Mouse (Mus musculus) olfactory bulb, adult 2 months (tissue): ENCODE data around the gene Rhot2. TPM values are rescaled to one million over a fixed set of nuclear protein-coding genes. Genes with fewer than 3 reads are reported as not detected.

Experiments
- H3K27ac ChIP-seq: fragments of 200-500 bp; 2 replicates; pipeline ENCODE4 v1.5.1; 2012; ENCODE audit warnings: low read depth, low read length; ENCODE audit not compliant: insufficient read depth
- H3K4me1 ChIP-seq: fragments of 200-500 bp; 2 replicates; pipeline ENCODE4 v1.6.1; 2012; ENCODE audit warnings: low read length; ENCODE audit not compliant: control insufficient read depth, insufficient read depth
- H3K4me3 ChIP-seq: fragments of 200-500 bp; 2 replicates; pipeline ENCODE4 v1.5.1; 2012; ENCODE audit warnings: mild to moderate bottlenecking, low read depth, low read length, moderate library complexity; ENCODE audit not compliant: insufficient read depth
- CTCF ChIP-seq: fragments of 200-500 bp; IDR thresholded peaks from 2 replicates; pipeline ENCODE4 v1.5.1; 2012; ENCODE audit warnings: low read depth, mild to moderate bottlenecking, low read length, moderate library complexity; ENCODE audit not compliant: insufficient read depth
- POLR2A ChIP-seq: fragments of 200-500 bp; IDR thresholded peaks from 2 replicates; pipeline ENCODE4 v1.6.1; 2012; ENCODE audit warnings: mild to moderate bottlenecking, low read depth, low read length, moderate library complexity; ENCODE audit not compliant: insufficient read depth
- WGBS: fragments of 180-500 bp; shearing (Covaris S2); methylation state at CpG from one replicate; pipeline ENCODE4 v1.1.7; 2018; 5-methylcytosine and 5-hydroxymethylcytosine counted together
- polyA plus RNA-seq: library from polyadenylated mRNA; stranded (reverse); fragments of >200 nt; gene quantifications from 2 replicates; pipeline ENCODE4 v1.2.4, GENCODE M21; 2012; ENCODE audit warnings: low replicate concordance; ENCODE audit not compliant: missing spikeins, insufficient read depth, insufficient read length

The Rhot2 gene
- polyA plus RNA-seq, 1 experiment: not detected

GRCm38 (mm10) chr17:25801029-25801428 is 43.6 kb downstream of the Rhot2 start:
- H3K27ac ChIP-seq: no peak overlapping the region
- TF ChIP-seq POLR2A (no peak), CTCF (no peak)
- 6% methylated on average over 6 of the region's 6 CpGs for WGBS
- peaks cover 22% of the 10 kb centered on the region for H3K4me1 ChIP-seq
- no peak overlapping the region for H3K4me3 ChIP-seq

GRCm38 (mm10) chr17:25796951-25797369 is 47.7 kb downstream of the Rhot2 start, which contains the start of gene Metrn:
Metrn (minus strand) TSS chr17:25797136.
- TF ChIP-seq CTCF: no peak
- no peak for TF ChIP-seq POLR2A
- H3K4me1 ChIP-seq: peaks cover 31% of the 10 kb centered on the region
- peak within 1 kb of the TSS; percentile 73 for H3K27ac ChIP-seq
- WGBS: under 1% methylated on average over 35 of the region's 35 CpGs
- peak within 1 kb of the TSS; percentile 54 for H3K4me3 ChIP-seq

DNA sequence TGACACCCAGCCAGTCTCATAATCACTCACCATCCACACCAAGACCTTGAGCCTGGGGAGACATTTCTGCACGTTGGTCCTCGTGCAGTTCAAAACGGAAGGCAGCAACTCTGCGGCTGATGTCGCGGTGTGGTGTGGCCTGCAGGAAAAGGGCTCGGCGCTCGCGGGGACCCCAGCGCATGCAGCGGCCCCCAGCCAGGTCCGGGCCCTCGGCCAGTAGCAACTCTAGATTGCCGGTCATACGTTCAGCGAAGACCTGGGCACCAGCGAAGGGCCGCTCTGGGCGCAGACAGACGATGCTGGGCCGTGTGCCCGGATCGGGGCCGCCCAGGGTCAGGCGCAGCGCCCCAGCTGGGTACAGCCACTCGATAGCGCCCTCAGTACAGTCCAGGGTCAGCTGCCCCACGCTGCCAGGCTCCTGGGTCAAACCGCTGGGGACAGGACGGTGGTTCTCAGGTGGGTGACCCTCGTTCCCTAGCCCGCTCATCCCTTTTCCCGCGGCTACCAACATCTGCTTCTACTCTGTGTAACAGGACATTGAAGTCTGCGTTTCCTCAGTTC is 48.4 kb downstream of the Rhot2 start:
- Histone ChIP-seq H3K4me1 (peaks cover 35% of the 10 kb centered on the region), H3K4me3 (peak overlapping the region; percentile 54), H3K27ac (peak overlapping the region; percentile 73)
- WGBS: 15% methylated on average over 37 of the region's 37 CpGs
- TF ChIP-seq CTCF: no peak
- TF ChIP-seq POLR2A: no peak

DNA sequence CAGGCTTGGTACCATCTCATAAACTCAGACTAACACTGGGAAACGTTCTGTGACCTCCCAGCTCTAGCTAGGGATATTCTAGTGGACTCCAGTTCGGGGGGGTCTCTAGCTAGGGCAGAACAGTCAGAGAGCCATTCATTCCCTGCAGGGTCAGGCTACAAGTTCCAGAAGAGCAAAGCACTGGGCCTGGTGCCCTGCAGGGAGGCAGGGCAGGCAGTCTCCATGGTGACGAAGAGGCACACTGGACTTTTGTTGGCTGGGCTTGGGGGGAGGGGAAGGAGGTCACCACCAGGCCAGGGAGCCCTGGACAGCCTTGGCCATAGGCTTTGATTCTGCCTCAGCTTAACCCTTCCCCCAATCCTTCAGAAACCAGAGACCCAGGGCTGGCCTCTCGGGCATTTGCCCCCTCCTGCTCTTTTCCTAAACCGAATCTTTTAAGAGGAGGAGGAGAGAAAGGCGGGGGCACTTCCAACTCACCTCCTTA is 49.0 kb downstream of the Rhot2 start, which contains the start of gene AC134908.4:
TSS of gene AC134908.4 (minus strand) at position 51 of the 484 bp plus-strand sequence.
- WGBS: 40% methylated on average over 6 of the region's 6 CpGs
- Histone ChIP-seq H3K27ac (peak within 1 kb of the TSS; percentile 73), H3K4me1 (peaks cover 39% of the 10 kb centered on the region), H3K4me3 (peak within 1 kb of the TSS; percentile 54)
- TF ChIP-seq CTCF (no peak), POLR2A (no peak)

- H3K4me1 ChIP-seq: peaks cover 41% of the 10 kb centered on the region
- peak overlapping the region; percentile 17 for H3K4me3 ChIP-seq
- whole genome bisulfite sequencing: 52% methylated on average over 17 of the region's 17 CpGs
- H3K27ac ChIP-seq: peak overlapping the region; percentile 70
- no peak for TF ChIP-seq CTCF
- TF ChIP-seq POLR2A: no peak
Measured at GRCm38 (mm10) chr17:25794998-25795397, 49.7 kb downstream of the Rhot2 start.

- peaks cover 41% of the 10 kb centered on the region for H3K4me1 ChIP-seq
- no peak overlapping the region for H3K27ac ChIP-seq
- TF ChIP-seq CTCF (no peak), POLR2A (no peak)
- 20% methylated on average over 13 of the region's 13 CpGs for WGBS
- no peak overlapping the region for H3K4me3 ChIP-seq
Measured at GRCm38 (mm10) chr17:25794197-25794596, 50.5 kb downstream of the Rhot2 start.

GRCm38 (mm10) chr17:25792615-25793014 is 52.0 kb downstream of the Rhot2 start, which contains the start of gene Fam173a:
Fam173a (minus strand) TSS chr17:25792901.
- peak within 1 kb of the TSS; percentile 98 for H3K27ac ChIP-seq
- H3K4me3 ChIP-seq: peak within 1 kb of the TSS; percentile 84
- no peak for TF ChIP-seq POLR2A
- TF ChIP-seq CTCF: no peak
- H3K4me1 ChIP-seq: peaks cover 41% of the 10 kb centered on the region
- WGBS: under 1% methylated on average over 14 of the region's 14 CpGs

DNA sequence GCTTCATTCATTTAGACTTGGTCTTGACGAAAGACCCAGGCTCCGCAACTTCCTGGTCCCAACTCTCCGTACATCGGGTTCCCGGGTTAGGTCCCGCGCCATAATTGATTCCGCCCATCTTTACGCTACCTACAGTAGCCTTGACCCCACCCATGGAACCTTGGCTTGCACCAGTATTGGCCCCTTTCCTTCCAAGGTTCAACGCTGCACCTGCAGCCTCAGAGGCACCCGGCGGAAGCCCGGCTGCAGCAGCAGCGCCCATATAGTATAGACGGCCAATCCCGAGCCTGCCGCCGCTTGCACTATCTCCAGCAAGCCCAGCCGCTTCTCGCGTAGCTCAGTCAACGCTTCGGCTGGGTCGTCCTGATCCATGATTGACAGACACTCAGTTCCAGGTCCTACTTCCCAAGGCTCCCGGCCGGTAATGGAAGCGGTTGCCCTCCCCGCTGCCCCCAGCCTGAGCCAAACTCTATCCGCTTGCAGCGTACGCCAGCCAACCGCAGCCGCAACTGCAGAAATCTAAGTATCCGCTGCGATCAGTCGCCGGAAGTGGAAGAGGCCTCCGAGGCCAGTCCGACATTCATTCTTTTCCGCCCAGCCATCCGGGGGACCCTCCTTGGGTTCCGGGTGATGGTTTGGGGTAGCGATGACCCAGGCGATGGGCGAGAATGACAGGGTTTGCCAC is 52.7 kb downstream of the Rhot2 start:
- Histone ChIP-seq H3K4me3 (peak overlapping the region; percentile 84), H3K27ac (peak overlapping the region; percentile 98), H3K4me1 (peaks cover 41% of the 10 kb centered on the region)
- TF ChIP-seq CTCF: no peak
- TF ChIP-seq POLR2A: peak; percentile 49; the same call in 1 of the 2 replicates
- under 1% methylated on average over 45 of the region's 45 CpGs for WGBS

DNA sequence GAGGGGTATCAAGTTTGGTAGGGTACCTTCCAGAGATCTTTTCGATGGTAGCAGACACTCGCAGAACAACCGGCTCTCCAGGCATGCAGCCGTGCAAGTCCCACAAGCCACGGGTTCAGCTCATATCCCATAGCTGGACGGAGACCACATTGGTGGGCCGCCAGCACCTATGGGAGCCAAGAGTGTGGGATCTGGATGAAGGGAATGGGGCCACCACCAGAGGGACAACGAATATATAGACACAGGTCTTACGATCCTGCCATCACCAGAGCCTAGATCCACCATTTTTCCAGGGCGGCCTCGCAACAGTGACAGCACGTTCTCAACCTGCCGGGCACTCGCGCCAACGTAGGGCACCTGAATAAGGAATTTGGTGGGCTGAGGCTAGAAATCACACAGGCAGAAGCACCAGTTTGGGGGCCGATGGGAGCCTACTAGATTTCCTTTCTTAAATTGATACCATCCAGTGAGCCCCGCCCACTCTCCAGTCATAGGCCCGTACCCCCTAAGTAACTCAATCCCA is 53.3 kb downstream of the Rhot2 start:
- WGBS: 16% methylated on average over 19 of the region's 19 CpGs
- Histone ChIP-seq H3K4me1 (peaks cover 37% of the 10 kb centered on the region), H3K4me3 (peak overlapping the region; percentile 84), H3K27ac (peak overlapping the region; percentile 98; the same call in 1 of the 2 replicates)
- TF ChIP-seq CTCF: no peak
- no peak for TF ChIP-seq POLR2A

Other genes starting within 250 kb of the Rhot2 start
- gene Gng13, start 127.7 kb downstream of the Rhot2 start, polyA plus RNA-seq: not detected in 2 replicates
- gene Chtf18, start 117.4 kb downstream of the Rhot2 start, polyA plus RNA-seq: not detected in 2 replicates
- gene Rpusd1, start 117.2 kb downstream of the Rhot2 start, polyA plus RNA-seq: not detected in 2 replicates
- gene Mslnl, start 108.8 kb downstream of the Rhot2 start, polyA plus RNA-seq: not detected in 2 replicates
- gene Msln, start 90.5 kb downstream of the Rhot2 start, polyA plus RNA-seq: not detected in 2 replicates
- gene Narfl, start 71.1 kb downstream of the Rhot2 start, polyA plus RNA-seq: not detected in 2 replicates
- not detected in 2 replicates for gene Haghl, start 59.2 kb downstream of the Rhot2 start, polyA plus RNA-seq
- gene Ccdc78, start 58.3 kb downstream of the Rhot2 start, polyA plus RNA-seq: not detected in 2 replicates
- gene Fam173a, start 52.0 kb downstream of the Rhot2 start, polyA plus RNA-seq: not detected in 2 replicates
- gene AC134908.4, start 49.2 kb downstream of the Rhot2 start, polyA plus RNA-seq: not detected in 2 replicates
- gene Metrn, start 47.7 kb downstream of the Rhot2 start, polyA plus RNA-seq: not detected in 2 replicates
- not detected in 2 replicates for gene Fbxl16, start 35.8 kb downstream of the Rhot2 start, polyA plus RNA-seq
- gene Wdr24, start 21.2 kb downstream of the Rhot2 start, polyA plus RNA-seq: not detected in 2 replicates
- not detected in 2 replicates for gene Jmjd8, start 16.0 kb downstream of the Rhot2 start, polyA plus RNA-seq
- not detected in 2 replicates for gene Stub1, start 11.4 kb downstream of the Rhot2 start, polyA plus RNA-seq
- not detected in 2 replicates for gene Rhbdl1, start 7.6 kb downstream of the Rhot2 start, polyA plus RNA-seq
- gene Gm20683, start 3.1 kb downstream of the Rhot2 start, polyA plus RNA-seq: not detected in 2 replicates
- not detected in 2 replicates for gene Wdr90, start 16.6 kb upstream of the Rhot2 start, polyA plus RNA-seq
- gene Mcrip2, start 23.9 kb upstream of the Rhot2 start, polyA plus RNA-seq: not detected in 2 replicates
- not detected in 2 replicates for gene Mettl26, start 30.2 kb upstream of the Rhot2 start, polyA plus RNA-seq
- gene Wfikkn1, start 36.0 kb upstream of the Rhot2 start, polyA plus RNA-seq: not detected in 2 replicates
- gene Rab40c, start 74.9 kb upstream of the Rhot2 start, polyA plus RNA-seq: not detected in 2 replicates
- gene Pigq, start 100.1 kb upstream of the Rhot2 start, polyA plus RNA-seq: not detected in 2 replicates
- not detected in 2 replicates for gene Nhlrc4, start 100.1 kb upstream of the Rhot2 start, polyA plus RNA-seq
- gene A930017K11Rik, start 107.7 kb upstream of the Rhot2 start, polyA plus RNA-seq: not detected in 2 replicates
- not detected in 2 replicates for gene Capn15, start 140.9 kb upstream of the Rhot2 start, polyA plus RNA-seq
- gene Rab11fip3, start 224.7 kb upstream of the Rhot2 start, polyA plus RNA-seq: not detected in 2 replicates
- not detected in 2 replicates for gene Decr2, start 245.5 kb upstream of the Rhot2 start, polyA plus RNA-seq